Mouse (Mus musculus) MEL (cell line): ENCODE results near the gene Nfatc2ip. TPM values are rescaled to one million over a fixed set of nuclear protein-coding genes. Genes with fewer than 3 reads are reported as not detected.

ENCODE experiments used
- DNase-seq: peaks from one replicate; pipeline ENCODE4 v3.0.0; 2011; ENCODE audit warnings: low read depth, low spot score
- H3K27ac ChIP-seq: 2 replicates; pipeline ENCODE4 v1.5.1; 2012; ENCODE audit warnings: low read depth, mild to moderate bottlenecking, control low read depth, low read length, moderate library complexity; ENCODE audit not compliant: control insufficient read depth
- H3K27me3 ChIP-seq, 2 experiments: fragments of 150-350 bp in 1 of 2; sonication (generic) in 1 of 2; 2 replicates each; pipeline ENCODE4 v1.6.1; 2012; ENCODE audit warnings: low read length in 2 of 2, mild to moderate bottlenecking in 2 of 2, improper control_type of control experiment in 1 of 2, moderate library complexity in 1 of 2; ENCODE audit not compliant: insufficient read depth in 2 of 2, control insufficient read depth in 1 of 2
- H3K36me3 ChIP-seq, 2 experiments: 2 replicates each; pipeline ENCODE4 v1.6.1; 2012 to 2014; ENCODE audit warnings: low read length in 2 of 2, improper control_type of control experiment in 1 of 2, inconsistent platforms in 1 of 2, mild to moderate bottlenecking in 1 of 2; ENCODE audit not compliant: insufficient read depth in 2 of 2, control insufficient read depth in 1 of 2
- H3K4me1 ChIP-seq, 2 experiments: fragments of 150-350 bp in 1 of 2; sonication (generic) in 1 of 2; 2 replicates each; pipeline ENCODE4 v1.6.1; 2012; ENCODE audit warnings: low read length in 2 of 2, improper control_type of control experiment in 1 of 2, mild to moderate bottlenecking in 1 of 2; ENCODE audit not compliant: insufficient read depth in 2 of 2, control insufficient read depth in 1 of 2
- H3K4me3 ChIP-seq, 2 experiments: fragments of 150-350 bp in 1 of 2; sonication (generic) in 1 of 2; 2 replicates each; pipeline ENCODE4 v1.5.1; 2012; ENCODE audit warnings: low read depth in 2 of 2, low read length in 2 of 2, mild to moderate bottlenecking in 2 of 2, moderate library complexity in 2 of 2, control low read depth in 1 of 2, improper control_type of control experiment in 1 of 2; ENCODE audit not compliant: control insufficient read depth in 1 of 2, insufficient read depth in 1 of 2
- H3K79me2 ChIP-seq: 2 replicates; pipeline ENCODE4 v1.6.1; 2012; ENCODE audit warnings: mild to moderate bottlenecking, low read length, moderate library complexity; ENCODE audit not compliant: control insufficient read depth, poor library complexity, insufficient read depth
- H3K9ac ChIP-seq: 2 replicates; pipeline ENCODE4 v1.6.1; 2012; ENCODE audit warnings: low read depth, mild to moderate bottlenecking, control low read depth, low read length, moderate library complexity; ENCODE audit not compliant: control insufficient read depth, poor library complexity, severe bottlenecking
- H3K9me3 ChIP-seq: fragments of 150-350 bp; sonication (generic); replicated peaks from 2 replicates; pipeline ENCODE4 v1.6.1; 2012; ENCODE audit warnings: mild to moderate bottlenecking, low read length, improper control_type of control experiment, moderate library complexity; ENCODE audit not compliant: insufficient read depth
- CHD1 ChIP-seq: IDR thresholded peaks from 2 replicates; pipeline ENCODE4 v1.6.1; 2012; ENCODE audit warnings: low read depth, mild to moderate bottlenecking, inconsistent platforms, low read length, improper control_type of control experiment
- CTCF ChIP-seq, 3 experiments: IDR thresholded peaks in 2 of 3; conservative IDR thresholded peaks in 1 of 3; 2 replicates each; pipeline ENCODE4 v1.5.1; 2011 to 2012; ENCODE audit warnings: low read length in 3 of 3, low read depth in 2 of 3, mild to moderate bottlenecking in 2 of 3, improper control_type of control experiment in 1 of 3, inconsistent platforms in 1 of 3, mixed read lengths in 1 of 3, moderate library complexity in 1 of 3; ENCODE audit not compliant: control insufficient read depth in 1 of 3, insufficient read depth in 1 of 3, poor library complexity in 1 of 3, severe bottlenecking in 1 of 3
- GATA1 ChIP-seq: IDR thresholded peaks from 2 replicates; pipeline ENCODE4 v1.6.1; 2011; ENCODE audit warnings: low read depth, low read length, improper control_type of control experiment
- HCFC1 ChIP-seq: IDR thresholded peaks from 2 replicates; pipeline ENCODE4 v1.6.1; 2012; ENCODE audit warnings: low read depth, mild to moderate bottlenecking, inconsistent platforms, low read length, improper control_type of control experiment, moderate library complexity
- JUND ChIP-seq: IDR thresholded peaks from 2 replicates; pipeline ENCODE4 v1.6.1; 2011; ENCODE audit warnings: low read depth, mild to moderate bottlenecking, improper control_type of control experiment, low read length
- MAX ChIP-seq: IDR thresholded peaks from 2 replicates; pipeline ENCODE4 v1.6.1; 2011; ENCODE audit warnings: low read length, improper control_type of control experiment
- MYB ChIP-seq: IDR thresholded peaks from 2 replicates; pipeline ENCODE4 v1.6.1; 2011; ENCODE audit warnings: mild to moderate bottlenecking, low read depth, low read length, improper control_type of control experiment
- NELFE ChIP-seq: IDR thresholded peaks from 2 replicates; pipeline ENCODE4 v1.6.1; 2011; ENCODE audit warnings: low read depth, low read length, improper control_type of control experiment
- NRF1 ChIP-seq: IDR thresholded peaks from 2 replicates; pipeline ENCODE4 v1.6.1; 2014; ENCODE audit warnings: low read depth, mild to moderate bottlenecking, inconsistent platforms, low read length, improper control_type of control experiment, moderate library complexity; ENCODE audit not compliant: poor library complexity, insufficient read depth, severe bottlenecking
- POLR2AphosphoS2 ChIP-seq: IDR thresholded peaks from 2 replicates; pipeline ENCODE4 v1.6.1; 2011; ENCODE audit warnings: low read length, improper control_type of control experiment
- POLR2AphosphoS5 ChIP-seq: IDR thresholded peaks from 2 replicates; pipeline ENCODE4 v1.6.1; 2012; ENCODE audit warnings: low read depth, borderline replicate concordance, mild to moderate bottlenecking, inconsistent platforms, low read length, moderate library complexity, mixed read lengths
- RAD21 ChIP-seq: IDR thresholded peaks from 2 replicates; pipeline ENCODE4 v1.6.1; 2011; ENCODE audit warnings: mild to moderate bottlenecking, low read depth, low read length, improper control_type of control experiment
- RCOR1 ChIP-seq: IDR thresholded peaks from 2 replicates; pipeline ENCODE4 v1.6.1; 2012; ENCODE audit warnings: low read depth, mild to moderate bottlenecking, inconsistent platforms, low read length, improper control_type of control experiment
- TBP ChIP-seq: IDR thresholded peaks from 2 replicates; pipeline ENCODE4 v1.8.0; 2011; ENCODE audit warnings: low read depth, low read length, improper control_type of control experiment
- UBTF ChIP-seq: IDR thresholded peaks from 2 replicates; pipeline ENCODE4 v1.6.1; 2012; ENCODE audit warnings: low read depth, mild to moderate bottlenecking, inconsistent platforms, low read length, improper control_type of control experiment, moderate library complexity, borderline replicate concordance; ENCODE audit not compliant: insufficient read depth
- USF2 ChIP-seq, 2 experiments: IDR thresholded peaks; 2 replicates each; pipeline ENCODE4 v1.6.1; 2011 to 2012; ENCODE audit warnings: improper control_type of control experiment in 2 of 2, low read length in 2 of 2, borderline replicate concordance in 1 of 2, inconsistent platforms in 1 of 2, low read depth in 1 of 2, mild to moderate bottlenecking in 1 of 2; ENCODE audit not compliant: insufficient read depth in 1 of 2
- ZKSCAN1 ChIP-seq: IDR thresholded peaks from 2 replicates; pipeline ENCODE4 v1.6.1; 2012; ENCODE audit warnings: low read depth, mild to moderate bottlenecking, inconsistent platforms, low read length, improper control_type of control experiment, moderate library complexity
- ZMIZ1 ChIP-seq: IDR thresholded peaks from 2 replicates; pipeline ENCODE4 v1.6.1; 2012; ENCODE audit warnings: low read depth, mild to moderate bottlenecking, inconsistent platforms, low read length, improper control_type of control experiment, moderate library complexity
- polyA plus RNA-seq, 2 experiments: library from polyadenylated mRNA; stranded (reverse) in 1 of 2; unstranded in 1 of 2; fragments of >175 nt in 1 of 2; fragments of >200 nt in 1 of 2; gene quantifications; 2 replicates each; pipeline versions ENCODE4 v1.2.1 to v1.2.4; 2012; ENCODE audit warnings: low replicate concordance in 2 of 2, low read depth in 1 of 2; ENCODE audit not compliant: insufficient read length in 2 of 2, insufficient read depth in 1 of 2, missing spikeins in 1 of 2
- total RNA-seq: library from RNA; depleted of rRNA; stranded (reverse); fragments of 300-350 nt; gene quantifications from 2 replicates; pipeline ENCODE4 v1.2.3, GENCODE M21; 2012

The Nfatc2ip gene
- total and polyA plus RNA-seq, 3 experiments, result 7.9 to 13.0 TPM; not detected in 1

DNA sequence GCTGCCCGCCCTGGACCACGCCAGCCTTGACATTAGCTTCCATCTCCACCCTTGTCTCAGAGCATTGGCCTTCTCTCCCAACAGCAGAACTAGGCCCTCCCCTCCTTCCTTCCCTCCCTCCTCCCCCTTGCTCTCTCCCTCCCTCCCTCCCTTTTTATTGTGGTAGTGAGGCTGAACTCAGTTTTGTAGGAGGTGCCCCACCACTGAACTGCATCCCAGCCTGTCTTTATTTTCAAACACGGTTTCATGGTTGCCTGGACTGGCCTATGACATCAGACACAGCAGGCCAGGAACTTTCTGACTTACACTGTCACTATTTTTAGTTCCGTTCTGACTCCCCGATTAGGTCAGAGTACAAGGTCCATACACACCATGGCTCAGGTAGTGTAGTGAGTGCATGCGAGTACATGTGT is 56.3 kb downstream of the Nfatc2ip start:
- no peak for TF ChIP-seq RAD21
- TF ChIP-seq USF2 (IDR thresholded peaks at IDR 0.05; ENCODE audit: borderline replicate concordance in 1 of 2, insufficient read depth in 1 of 2, low read depth in 1 of 2, low read length in 2 of 2), result no peak
- no peak for TF ChIP-seq HCFC1
- no peak for TF ChIP-seq RCOR1
- no peak for TF ChIP-seq POLR2AphosphoS2
- no peak for TF ChIP-seq ZMIZ1
- no peak for TF ChIP-seq NRF1
- no peak for TF ChIP-seq UBTF
- no peak for TF ChIP-seq CHD1
- H3K79me2 ChIP-seq, result no peaks in the 10 kb centered on the region
- no peaks in the 10 kb centered on the region for H3K9me3 ChIP-seq
- H3K36me3 ChIP-seq, result no peaks in the 10 kb centered on the region
- no peak overlapping the region for H3K4me3 ChIP-seq
- H3K4me1 ChIP-seq, result no peaks in the 10 kb centered on the region
- H3K27me3 ChIP-seq, result peaks cover 2 to 3% of the 10 kb centered on the region in 2 experiments; a peak in 3 of 4 replicates
- no peak overlapping the region for H3K9ac ChIP-seq
- DNase-seq, result no peak
- H3K27ac ChIP-seq, result no peak overlapping the region

DNA sequence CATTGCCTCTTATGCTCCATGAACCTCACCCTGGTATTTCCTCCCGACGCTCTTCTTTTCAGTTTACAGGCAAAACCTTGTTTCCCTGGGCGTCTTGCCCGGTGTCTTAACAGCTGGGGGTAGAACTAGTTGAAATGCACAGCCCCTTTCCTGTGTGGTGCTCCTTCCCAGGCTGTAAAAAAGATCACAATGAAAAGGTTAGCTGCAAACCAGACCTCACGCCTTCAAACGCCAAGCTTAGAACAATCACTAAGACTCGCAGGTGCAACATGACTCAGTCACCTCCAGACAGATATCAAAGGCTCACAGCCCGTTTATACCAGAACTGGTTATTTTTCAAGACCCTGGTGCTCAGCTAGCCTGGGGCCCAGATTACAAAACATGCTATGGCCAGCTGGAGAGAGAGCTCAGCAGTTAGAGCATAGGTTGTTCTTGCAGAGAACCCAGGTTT is 57.0 kb downstream of the Nfatc2ip start:
- H3K27me3 ChIP-seq, result peaks cover 4 to 5% of the 10 kb centered on the region in 2 experiments
- H3K27ac ChIP-seq, result no peak overlapping the region
- DNase-seq, result no peak
- TF ChIP-seq ZMIZ1, result no peak
- no peak for TF ChIP-seq POLR2AphosphoS5
- no peak for TF ChIP-seq USF2 (IDR thresholded peaks at IDR 0.05; ENCODE audit: borderline replicate concordance in 1 of 2, insufficient read depth in 1 of 2, low read depth in 1 of 2, low read length in 2 of 2)
- no peak for TF ChIP-seq MAX
- TF ChIP-seq NELFE, result no peak
- TF ChIP-seq JUND, result no peak
- no peak for TF ChIP-seq POLR2AphosphoS2
- no peak for TF ChIP-seq GATA1
- TF ChIP-seq ZKSCAN1, result no peak
- no peak for TF ChIP-seq CTCF (IDR thresholded peaks at IDR 0.05 in 2 of 3, conservative IDR thresholded peaks at IDR 0.05 in 1 of 3; ENCODE audit: control insufficient read depth in 1 of 3, insufficient read depth in 1 of 3, low read depth in 2 of 3, low read length in 3 of 3, poor library complexity in 1 of 3, severe bottlenecking in 1 of 3)
- TF ChIP-seq RAD21, result no peak
- TF ChIP-seq TBP, result no peak
- TF ChIP-seq MYB, result no peak
- H3K9me3 ChIP-seq, result no peaks in the 10 kb centered on the region
- no peaks in the 10 kb centered on the region for H3K4me1 ChIP-seq
- H3K79me2 ChIP-seq, result no peaks in the 10 kb centered on the region
- no peak overlapping the region for H3K4me3 ChIP-seq
- H3K9ac ChIP-seq, result no peak overlapping the region
- no peaks in the 10 kb centered on the region for H3K36me3 ChIP-seq
